Mouse (Mus musculus) layer of hippocampus, postnatal 14 days (tissue): ENCODE measurements around the gene Espl1. TPM values are rescaled to one million over a fixed set of nuclear protein-coding genes. Genes with fewer than 3 reads are reported as not detected.
"Not testable (repeated sequence)": the region's sequence is repeated elsewhere in the genome, so short reads cannot be mapped to it uniquely, and the experiment has no call there.

Source experiments
- DNase-seq, 2 experiments: peaks; one replicate each; pipeline ENCODE4 v3.0.0; 2021 to 2022; ENCODE audit warnings: low spot score in 2 of 2, mixed read lengths in 1 of 2
- total RNA-seq, 2 experiments: library from RNA; stranded (reverse); gene quantifications; 2 replicates each; pipeline ENCODE4 v1.2.3; 2021

Espl1 gene
- total RNA-seq, 2 experiments from 2014 or later = 1.6 to 1.7 TPM

DNA sequence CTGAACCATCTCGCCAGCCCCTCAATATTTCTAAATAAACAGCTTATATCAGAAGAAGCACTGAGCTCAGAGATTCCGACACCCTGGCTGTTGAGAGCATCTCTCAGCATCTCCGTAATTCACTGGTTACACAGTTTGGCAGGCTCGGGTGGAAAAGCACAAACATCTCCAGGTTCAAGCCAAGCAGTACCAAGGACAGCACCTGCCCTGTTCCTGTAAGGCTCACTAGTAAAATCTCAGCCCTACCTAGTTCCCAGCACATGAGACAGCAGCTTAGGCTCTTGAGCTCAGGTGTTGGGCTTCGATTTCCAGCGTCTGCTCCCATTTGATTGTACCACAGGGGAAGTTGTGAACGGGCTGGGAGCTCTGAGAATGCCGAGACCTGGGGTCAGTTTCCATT is 39.2 kb downstream of the Espl1 start:
- DNase-seq = no peak

DNA sequence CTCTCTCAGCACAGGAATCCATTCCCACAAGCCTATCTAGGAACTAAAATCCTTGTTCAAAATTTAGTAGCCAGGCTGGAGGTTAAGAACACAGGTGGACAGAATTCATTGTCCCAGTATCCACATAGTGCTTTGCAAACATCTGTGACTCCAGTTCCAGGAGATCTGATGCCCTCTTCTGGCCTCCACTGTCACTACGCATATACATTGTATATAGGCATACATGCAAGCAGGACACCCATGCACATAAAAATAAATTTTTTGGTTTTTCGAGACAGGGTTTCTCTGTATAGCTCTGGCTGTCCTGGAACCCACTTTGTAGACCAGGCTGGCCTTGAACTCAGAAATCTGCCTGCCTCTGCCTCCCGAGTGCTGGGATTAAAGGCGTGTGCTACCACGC is 39.9 kb downstream of the Espl1 start:
- not testable (repeated sequence) for DNase-seq

DNA sequence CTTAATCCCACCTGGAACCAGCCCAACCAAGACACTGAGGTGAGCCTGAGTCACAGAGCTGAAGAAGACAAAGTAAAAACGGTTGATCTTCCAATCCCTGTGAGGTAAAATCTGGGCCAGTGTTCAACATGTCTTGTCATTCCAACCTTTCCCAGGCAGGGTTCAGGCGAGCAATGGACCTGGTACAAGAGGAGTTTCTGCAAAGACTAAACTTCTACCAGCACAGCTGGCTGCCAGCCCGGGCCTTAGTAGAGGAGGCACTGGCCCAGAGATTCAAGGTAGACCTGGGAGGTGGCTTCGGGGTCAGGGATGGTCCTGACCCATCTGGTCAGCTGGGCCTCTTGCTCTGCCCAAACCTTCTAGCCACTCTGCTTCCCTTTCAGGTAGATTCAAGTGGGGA is 40.9 kb downstream of the Espl1 start:
- no peak for DNase-seq

DNA sequence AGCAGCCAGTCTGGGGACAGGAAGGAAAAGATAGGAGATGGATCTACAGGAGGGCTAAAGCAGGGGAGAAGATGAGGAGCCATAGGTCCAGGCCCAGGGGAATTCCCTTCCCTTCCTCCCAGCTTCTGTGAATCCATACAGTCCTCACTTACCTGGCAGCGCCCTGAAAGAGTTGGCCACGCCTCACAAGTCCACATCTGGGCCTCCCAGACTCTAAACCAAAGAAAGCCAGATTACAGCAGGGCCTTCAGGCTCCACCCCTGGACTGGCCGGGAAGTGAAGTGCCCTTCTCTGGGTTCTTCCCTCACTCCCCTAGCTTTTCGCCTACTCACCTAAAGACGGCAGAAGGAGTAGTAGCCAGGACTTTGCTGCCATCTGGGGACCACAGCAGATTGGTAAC is 43.5 kb downstream of the Espl1 start:
- no peak for DNase-seq

DNA sequence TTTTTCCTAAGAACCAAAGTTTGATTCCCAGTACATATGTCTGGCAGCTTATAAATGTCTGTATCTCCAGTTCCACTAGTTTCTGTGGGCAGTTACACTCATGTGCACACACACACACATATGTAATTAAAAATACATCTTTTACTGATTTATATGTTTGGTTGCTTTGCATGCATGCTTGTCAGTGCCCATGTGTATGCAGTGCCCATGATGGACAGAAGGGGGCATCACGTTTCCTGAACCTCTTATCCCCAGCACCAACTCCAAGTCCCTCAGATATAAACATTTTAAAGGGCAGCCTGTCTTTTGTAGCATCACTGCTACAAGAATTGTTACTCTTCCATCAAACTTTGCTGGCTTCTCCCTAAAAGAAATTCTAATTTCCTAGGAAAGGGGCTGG is 45.5 kb downstream of the Espl1 start:
- DNase-seq = no peak

DNA sequence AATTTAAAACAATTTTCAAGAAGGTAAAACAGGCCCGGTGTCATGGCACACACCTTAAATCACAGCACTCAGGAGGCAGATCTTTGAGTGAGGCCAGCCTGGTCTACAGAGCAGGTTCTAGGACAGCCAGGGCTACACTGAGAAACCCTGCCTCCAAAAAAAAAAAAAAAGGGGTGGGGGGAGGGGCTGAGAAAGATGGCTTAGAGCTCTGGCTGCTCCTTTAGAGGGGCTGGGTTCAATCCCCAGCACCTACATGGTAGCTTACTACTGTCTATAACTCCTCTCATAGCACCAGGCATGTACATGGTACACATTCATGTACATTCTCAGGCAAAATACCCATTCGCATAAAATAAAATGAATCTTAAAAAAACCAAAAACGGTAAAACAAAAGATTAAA is 48.4 kb downstream of the Espl1 start:
- DNase-seq = no peak

DNA sequence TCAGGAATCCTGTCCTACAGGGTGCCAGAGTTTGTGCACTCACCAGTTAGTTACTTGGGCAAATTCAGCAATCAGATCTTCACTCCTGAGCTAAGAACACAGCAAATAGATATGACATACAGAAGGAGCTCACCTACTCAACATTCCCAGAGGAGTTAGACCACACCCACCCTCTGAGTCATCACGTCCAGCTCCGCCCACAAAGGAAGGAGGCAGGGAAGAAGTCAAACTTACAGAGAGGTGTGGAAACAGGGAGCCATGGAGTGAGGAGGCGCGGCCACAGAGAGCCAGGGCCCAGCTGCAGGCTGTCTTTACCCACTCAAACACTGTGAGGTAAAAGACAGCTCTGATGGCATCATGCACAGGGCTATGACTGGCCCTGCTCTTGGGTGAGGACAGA is 50.4 kb downstream of the Espl1 start:
- no peak for DNase-seq

DNA sequence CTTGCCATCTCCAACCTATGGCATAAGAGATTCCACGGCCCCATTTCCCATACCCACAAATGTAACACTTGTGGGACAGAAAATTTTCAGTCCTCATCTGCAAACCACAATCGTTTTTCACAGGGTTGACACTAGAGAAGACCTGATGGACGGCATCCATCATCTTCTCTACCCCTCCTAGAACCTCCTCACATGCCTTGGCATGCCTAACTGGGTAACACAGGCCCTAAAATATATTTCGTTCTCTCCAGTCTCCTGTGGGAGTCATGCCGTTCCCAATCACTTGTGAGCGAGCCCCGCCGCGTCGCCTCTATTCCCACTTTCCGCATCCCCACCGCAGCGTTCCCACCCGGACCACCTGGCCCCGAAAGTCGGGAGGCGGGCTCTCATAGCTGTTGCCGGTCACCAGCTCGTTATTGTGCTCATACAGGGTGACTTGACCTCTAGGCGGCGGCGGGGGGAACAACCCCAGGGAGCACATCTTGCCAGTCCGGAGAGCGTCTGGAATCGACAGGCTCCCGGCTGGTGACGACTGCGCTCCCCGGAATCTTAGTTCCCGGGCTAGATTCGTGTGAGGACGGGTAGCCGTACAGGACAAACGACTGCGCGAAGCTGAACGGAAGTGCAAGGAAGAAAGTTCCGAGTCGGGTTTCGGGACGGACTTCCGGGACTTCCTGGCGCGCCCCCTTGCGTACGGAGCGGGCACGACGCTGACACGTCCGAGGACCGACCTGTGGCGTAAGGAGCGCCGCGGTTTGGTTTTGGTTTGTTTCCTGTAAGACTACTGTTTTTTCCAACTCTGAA is 54.3 kb downstream of the Espl1 start, which contains the start of gene Aaas:
Aaas (minus strand) TSS at position 634 of the 804 bp plus-strand sequence.
- peak; percentile 93 to 95 for DNase-seq

DNA sequence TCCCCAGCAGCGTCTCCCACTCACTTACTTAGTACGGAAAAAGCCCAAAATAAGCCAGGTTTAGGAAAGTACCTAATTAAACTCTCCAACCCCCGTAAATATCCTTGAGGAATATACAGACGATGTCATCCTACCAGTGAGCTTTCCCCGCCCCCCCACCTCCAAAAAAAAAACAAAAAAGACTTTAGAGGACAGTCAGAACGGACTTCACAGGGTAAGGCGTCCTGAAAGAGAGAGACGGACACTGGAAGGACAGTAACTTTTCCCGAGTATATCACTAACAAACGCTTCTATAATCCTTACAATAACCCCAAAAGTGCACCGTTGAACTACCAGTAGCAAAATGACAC is 54.9 kb downstream of the Espl1 start:
- DNase-seq = no peak

DNA sequence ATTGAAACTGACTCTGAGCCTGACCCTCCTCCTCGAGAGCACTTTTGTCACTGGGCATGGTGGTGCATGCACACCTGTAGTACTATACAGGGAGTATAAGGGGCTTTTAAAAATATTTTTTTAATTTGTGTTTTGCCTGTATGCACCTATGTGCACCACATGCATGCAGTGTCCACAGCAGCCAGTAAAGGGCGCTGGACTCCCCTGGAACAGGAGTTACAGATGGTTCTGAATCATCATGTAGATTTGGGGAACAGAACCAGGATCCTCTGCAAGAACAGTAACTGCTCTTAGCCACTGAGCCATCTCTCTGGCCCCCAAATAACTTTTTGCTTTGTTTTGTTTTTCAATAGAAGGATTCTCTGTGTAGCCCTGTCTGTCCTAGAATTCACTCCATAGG is 56.1 kb downstream of the Espl1 start:
- DNase-seq = no peak

DNA sequence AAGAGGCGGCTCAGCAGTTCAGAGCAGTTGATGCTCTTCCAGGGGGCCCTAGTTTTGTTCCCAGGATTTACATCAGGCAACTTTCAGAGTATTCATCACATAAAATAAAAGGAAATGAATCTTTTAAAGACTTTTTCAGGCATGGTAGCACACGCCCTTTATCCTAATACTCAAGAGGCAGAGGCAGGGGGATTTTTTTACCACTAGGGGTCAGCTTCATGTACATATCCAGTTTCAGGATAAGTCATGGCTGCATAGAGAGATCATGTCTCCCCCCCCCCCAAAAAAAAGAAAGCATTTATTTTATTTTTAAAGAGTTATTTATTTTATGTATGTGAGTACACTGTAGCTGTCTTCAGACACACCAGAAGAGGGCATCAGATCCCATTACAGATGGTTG is 57.9 kb downstream of the Espl1 start:
- DNase-seq = no peak

DNA sequence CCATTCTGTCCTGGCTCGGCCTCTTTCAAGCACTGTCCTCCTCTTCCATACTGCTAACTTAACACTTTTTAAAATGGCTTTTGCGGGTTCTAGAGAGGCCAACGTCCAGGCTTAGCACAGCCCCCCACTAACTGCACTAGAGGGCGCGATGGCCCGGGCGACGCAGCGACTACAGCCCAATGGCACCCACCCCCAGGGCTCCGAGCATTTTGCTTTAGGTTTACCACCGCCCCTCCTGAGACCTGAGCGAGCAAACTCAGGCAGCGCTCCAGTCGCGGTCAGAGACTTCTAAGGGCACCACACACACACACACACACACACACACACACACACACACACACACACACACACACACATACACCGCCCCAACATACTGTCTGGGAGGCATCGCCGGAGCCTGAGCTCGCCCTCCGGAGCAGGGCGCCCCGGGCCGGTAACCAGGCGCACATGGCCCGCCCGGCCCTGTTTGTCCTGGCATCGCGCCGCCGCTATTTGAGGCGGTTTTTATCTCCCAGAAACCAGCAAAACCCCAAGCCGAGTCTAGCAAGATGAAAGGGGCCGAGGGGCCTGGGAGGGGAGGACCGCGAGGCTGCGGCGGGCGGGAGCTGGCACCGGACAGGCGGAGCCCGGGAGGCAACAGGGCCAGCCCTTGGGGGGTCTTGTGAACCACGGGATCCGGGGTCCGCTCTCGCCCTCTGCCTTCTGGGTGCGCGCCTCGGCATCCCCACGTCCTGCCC is 59.2 kb downstream of the Espl1 start:
- DNase-seq = peak in 1 of 2 experiments; percentile 41

DNA sequence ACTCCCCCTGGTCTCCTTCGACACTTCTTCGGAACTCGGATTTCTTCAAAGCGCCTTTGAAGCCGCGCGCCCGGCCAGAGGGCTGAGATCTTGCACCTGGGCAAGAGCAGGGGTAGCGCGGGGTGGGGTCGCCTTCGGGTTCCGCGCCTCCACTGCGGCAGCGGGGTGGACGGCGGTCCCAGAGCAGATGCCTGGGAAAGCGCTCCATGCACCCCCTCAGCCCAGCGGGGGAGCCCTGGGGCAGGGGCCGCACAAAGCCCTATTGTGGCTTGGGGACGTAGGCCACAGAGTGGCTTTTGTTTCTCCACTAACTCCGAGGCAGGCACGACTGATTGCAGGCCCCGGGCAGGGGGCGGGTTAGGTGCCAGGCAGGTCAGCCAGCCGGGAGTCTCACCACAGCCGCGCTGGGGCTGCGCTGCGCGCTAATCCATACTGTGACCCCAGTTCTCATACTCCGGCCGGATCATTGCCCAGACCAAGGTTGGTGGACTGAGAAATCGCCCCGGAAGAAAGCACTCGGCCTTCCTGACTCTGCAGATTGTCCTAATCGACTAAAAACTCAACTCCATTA is 59.9 kb downstream of the Espl1 start:
- DNase-seq = peak in 1 of 2 experiments; percentile 19

DNA sequence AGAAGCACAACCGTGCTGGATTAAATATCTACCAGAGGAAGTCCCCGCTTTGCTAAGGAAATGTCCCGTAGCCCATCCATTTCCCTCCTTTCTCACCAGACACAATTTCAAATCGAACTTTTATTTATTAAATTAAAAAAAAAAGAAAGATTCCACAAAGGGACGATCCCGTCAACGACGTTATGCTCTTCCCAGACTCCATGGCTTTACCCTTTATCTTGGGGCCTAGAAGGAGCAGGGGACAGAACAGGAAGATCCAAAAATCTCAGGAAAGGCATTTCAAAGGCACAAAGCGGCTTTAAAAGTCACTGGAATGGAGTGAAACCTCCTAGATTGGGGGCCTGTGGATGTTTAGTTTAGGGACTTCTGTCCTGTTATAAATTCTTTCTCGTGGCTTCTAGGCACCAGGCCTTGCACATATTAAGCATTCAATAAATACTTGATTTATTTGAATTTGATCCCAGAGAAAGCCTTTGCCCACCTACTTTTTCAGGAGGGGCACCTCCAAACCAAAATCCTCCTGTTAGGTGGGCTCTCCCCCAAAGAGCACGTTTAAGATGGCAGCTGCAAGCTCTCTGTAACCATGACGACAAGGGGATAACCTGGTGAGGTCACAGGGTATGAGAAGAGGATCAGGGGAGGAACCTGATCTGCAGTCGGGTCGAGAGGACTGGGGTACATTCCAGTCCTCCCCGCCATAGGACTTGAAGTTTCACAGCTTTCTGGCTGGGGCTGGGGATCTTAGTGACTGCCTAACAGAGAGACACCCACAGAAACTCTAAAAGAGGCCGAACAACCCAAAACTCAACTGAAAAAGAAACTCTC is 60.6 kb downstream of the Espl1 start:
- DNase-seq = no peak

DNA sequence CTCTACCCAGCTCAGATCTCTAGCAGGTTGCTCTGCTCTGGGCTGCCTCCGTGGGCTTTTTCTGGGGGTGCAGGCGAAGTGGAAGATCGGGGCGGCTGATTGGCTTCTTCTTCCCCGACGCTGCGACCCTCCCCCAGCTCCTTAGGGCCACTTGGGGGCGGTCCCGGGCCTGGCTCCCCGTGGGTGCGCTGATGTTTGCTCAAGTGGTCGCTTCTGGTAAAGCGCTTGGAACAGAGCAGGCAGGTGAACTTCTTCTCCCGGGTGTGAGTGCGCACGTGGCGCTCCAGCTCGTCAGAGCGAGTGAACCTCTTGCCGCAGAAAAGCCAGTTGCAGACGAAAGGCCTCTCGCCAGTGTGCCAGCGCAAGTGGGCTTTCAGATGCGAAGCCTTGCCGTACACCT is 62.1 kb downstream of the Espl1 start:
- DNase-seq = no peak

DNA sequence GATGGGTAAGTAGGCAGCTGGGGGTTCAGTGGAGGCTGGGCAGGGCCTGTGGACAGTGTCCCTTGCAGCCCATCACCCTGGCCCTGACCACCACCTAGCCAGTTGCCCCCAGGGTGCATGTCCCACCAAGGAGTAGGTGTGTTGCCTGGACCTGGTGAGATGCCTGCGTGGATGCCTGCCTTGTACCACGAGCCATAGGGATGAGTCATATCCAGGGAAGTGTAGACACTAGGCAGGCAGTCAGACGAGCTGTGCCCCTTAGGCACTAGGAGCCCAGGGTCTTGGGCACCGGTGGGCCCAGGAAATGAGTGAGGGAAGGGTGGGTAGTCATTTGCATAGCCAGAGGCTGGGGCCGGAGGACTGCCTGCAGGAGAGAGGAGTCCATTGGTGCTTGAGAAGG is 62.8 kb downstream of the Espl1 start:
- DNase-seq = no peak

DNA sequence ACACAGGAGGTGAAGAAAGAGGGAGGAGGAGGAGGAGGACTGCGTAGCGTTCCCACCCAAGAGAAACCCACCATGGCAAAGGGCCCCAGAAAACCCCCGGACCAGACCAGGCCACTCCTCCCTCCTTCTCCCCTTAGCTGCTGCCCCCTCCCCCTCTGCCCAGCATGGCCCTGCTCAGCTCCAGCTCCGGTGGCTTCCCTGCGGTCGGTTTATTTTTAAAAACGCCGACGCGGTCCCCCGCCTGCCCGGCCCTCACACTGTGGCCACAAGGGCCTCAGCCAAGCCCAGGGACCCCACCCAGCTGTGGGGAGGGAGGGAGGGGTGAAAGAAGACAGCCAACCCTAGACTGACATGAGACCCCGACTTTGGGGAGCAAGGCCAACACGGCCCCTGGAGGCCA is 66.6 kb downstream of the Espl1 start:
- DNase-seq = no peak

DNA sequence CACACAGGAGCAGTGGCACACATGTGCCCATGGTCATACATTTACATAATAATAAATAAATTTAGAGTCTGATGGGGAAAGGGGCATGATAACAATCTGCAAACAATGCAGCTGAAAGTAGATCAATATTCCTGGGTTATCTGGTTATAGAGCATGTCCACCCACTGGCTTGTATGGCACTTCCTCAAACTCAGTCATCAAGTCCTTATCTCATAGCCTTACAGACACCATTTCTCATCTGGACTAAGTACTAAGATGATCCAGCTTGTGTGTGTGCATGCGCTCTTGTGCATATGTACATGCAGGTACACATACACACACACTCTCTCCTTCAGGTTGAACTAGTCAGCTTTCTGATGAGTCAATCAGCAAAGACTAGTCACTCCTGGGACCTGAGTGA is 68.6 kb downstream of the Espl1 start:
- no peak for DNase-seq

DNA sequence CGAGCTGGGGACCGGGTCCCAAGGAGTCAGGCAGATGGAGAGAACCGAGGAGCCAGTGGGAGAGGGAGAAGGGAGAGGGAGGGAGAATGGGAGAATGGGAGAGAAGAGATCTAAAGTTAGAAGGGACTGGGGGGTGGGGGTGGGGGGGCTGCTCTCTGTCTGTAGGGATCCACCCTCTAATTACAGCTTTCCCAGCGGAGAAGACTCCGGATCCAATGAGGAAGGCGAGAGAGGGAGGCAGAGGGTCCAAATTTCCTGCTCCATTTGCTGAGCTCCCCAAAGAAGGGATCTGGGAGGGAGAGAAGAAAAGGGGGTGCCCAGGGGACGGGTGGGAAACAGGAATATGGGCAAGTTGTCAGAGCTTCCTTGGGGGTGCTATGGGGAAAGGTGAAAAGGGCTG is 70.2 kb downstream of the Espl1 start:
- DNase-seq = no peak

DNA sequence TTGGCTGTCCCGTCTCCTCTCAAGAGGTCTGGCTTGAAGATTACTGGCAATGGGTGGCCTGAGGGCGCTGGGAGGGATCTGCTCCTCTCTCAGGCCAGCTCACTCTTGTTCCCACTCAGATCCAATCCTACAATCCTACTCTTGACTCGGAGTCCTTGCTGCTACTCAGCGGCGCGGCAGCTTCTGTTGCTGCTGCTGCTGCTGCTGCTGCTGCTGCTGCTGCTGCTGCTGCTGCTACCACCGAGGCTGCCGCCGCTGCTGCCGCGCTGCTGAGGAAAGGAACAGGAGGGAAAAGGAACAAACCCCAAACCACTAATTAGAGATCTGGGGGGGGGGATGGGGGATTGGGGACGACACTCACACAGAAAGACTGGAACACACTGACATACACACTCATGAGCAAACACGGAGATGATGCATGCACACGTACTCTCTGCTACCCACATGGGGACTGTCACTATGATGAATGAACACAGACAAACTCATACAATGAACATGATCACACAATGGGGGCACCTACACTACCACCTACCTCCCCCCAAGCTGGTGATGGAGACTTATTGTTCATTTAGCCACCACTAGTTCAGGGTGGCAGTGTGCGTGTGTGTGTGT is 70.8 kb downstream of the Espl1 start, which contains the start of gene Sp7:
Sp7 (minus strand) TSS at position 450 of the 612 bp plus-strand sequence.
- no peak for DNase-seq

DNA sequence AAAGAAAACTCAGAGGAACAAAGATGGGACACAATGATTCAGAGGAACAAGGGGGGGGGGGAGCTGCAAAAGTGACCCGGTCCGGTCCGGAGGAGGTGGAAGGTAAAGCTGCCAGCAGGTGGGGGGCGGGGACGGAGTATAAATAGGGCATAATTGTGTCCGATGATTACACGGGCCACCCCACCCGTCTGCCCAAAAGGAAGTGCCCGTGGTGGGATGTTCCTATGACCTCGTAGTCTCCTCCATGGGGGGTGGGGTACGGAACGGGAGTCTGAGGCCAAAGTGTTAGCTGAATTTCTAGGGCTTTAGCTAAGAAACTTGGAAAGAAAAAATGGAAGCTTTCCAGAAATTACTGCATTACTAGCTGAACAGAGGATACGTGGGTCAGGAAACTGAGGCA is 73.9 kb downstream of the Espl1 start:
- DNase-seq = no peak
